Mouse (Mus musculus) bone marrow, adult 2 months (tissue): ENCODE results near the gene Trappc3.

ENCODE experiments used
- CTCF ChIP-seq: fragments of 200-500 bp; IDR thresholded peaks from 2 replicates; pipeline ENCODE4 v1.5.1; 2011; ENCODE audit warnings: low read length, control low read depth; ENCODE audit not compliant: control insufficient read depth, insufficient read depth
- POLR2A ChIP-seq: fragments of 200-500 bp; IDR thresholded peaks from 2 replicates; pipeline ENCODE4 v1.6.1; 2011; ENCODE audit warnings: low read depth, mild to moderate bottlenecking, control low read depth, low read length, borderline replicate concordance; ENCODE audit not compliant: control insufficient read depth

- TF ChIP-seq CTCF (no peak), POLR2A (no peak)
Observed at GRCm38 (mm10) chr4:126303877-126304276, 41.8 kb downstream of the Trappc3 start.
